Mouse (Mus musculus): ENCODE results near the gene Kiz.

Kiz gene

DNA sequence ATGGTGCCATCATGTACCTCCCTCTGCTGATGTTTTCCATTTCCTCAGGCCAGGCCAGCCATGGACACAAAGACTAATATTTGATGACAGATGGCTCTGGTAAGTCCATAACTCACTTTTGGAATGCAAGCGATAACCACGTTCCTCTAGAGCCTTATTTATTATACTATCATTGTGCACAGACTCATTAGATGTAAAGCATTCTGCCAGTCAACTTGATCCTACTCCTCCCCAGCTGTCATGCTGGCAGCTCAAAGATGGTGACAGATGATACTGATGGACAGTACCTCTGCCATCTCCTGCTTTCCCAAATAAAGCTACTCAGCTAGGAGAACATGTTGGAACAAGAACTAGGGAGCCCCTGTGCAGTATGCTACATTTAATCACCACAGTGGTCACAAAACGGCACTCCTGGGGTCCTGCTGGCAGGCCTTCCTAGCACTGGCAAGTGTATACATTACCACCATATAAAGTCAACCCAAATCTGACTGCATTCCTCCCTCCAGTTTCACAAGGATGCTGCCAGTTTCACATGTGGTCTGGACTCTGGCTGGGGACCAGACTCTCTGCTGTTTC, 119.9 kb downstream of the Kiz start:
- no peak for DNase-seq (ENCODE audit: low read depth, low spot score)

DNA sequence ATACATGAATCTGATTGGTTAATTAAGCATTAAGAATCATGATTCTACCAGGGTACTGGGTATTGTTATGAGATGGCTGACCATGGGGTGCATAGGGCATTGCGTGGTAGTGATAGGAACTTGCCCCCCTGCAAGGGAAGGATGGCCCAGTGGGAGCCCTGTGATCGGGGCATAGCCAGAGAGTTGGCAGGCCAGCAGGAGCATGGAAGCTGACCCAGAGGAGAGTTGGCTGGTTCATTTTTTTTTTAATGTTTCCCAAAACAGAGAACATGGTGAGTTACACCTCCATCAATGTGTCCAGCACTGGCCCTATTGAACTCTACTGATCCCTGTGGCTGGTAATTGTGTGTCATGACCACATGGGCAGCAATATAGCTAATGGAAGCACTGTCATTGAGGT, 127.1 kb downstream of the Kiz start:
- DNase-seq (ENCODE audit: low read depth, low spot score) = no peak

DNA sequence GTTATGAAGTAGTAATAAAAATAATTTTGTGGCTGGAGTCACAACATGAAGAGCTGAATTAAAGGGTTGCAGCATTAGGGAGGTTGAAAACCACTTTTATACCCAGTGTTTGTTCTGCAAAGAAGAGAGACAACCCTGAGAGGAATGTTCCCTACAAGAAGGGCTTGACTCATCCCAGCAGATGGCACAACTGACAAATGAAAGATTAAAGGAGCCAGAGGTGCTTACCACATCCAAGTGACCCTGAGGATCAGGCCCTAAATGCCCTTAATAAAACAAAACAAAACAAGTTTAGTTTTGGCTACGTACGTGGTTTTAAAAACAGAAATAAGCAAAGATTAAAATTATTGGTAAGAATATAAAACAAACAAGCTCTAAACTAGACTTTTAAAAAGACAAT, 129.2 kb downstream of the Kiz start:
- DNase-seq (ENCODE audit: low read depth, low spot score) = no peak

DNA sequence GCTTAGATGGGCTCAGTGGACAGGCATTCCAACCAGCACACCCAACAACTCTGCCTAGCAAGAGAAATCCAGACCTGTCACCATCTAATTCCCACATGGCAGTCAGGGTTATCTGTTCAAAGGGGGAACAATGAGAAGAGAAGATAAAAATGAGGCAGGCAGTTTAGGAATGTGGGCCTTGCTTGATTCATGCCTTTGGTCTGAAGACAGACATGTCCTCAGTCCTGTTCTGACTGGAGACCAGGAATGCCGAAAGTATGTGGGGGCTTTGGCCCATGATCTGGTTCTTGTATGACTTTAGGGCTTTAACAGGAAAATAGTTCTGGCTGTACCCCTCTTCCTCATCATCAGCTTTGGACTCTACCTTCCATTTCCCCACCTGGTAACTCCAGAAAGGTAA, 130.1 kb downstream of the Kiz start:
- no peak for DNase-seq (ENCODE audit: low read depth, low spot score)

DNA sequence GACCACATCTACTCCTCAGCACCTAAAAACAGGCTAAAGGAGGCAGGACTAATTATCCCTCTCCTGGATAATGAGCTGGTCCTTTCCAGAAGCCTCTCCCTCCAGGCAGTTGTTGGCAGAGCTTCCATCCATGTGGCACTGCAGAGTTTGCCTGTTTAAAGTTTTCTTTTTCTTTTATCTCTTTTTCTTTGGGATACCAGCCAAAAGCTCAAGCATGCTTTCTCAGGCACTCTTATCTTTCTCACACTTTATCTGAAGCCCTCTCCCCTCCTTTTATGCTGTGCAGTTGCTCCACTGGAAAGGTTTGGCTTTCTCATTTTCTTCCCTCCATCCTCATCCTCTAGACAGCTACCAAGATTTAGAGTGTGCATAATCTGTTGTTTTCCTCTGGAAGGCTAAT, 130.8 kb downstream of the Kiz start:
- DNase-seq (ENCODE audit: low read depth, low spot score) = no peak

DNA sequence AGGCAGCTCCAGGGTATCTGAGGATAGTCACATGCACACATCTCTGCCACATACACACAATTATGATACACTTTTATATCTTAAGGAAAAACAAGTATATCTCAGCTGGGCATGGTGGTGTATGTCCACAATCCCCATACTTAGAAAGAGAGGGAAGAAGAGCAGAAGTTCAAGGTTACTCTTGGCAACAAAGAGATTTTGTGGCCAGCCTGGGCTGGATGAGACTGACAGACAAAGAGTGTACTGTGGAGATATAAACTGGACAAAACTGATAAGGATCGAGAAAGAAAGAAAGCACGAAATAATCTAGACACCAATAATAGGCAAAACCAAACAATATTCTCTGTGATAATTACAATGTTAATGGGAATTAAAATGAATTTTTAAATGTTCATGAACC, 151.6 kb downstream of the Kiz start:
- no peak for DNase-seq (ENCODE audit: low read depth, low spot score)

DNA sequence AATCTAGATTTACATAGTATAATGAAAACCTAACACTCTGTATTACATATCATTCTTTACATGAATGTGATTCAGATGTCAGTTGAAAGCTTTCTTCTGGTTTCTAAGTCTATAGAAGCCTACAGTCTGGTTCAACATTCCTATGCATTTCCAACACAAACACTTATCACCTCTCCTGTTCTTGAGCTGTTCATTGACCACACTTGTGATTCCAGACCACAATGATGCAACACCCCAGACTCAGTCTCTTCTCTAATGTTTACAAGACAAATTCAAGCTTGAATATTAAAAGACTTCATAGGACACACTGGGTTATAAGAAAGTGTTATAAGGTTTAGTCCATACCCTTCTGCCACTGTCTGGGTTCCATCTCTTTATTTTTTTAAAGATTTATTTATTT, 153.4 kb downstream of the Kiz start:
- no peak for DNase-seq (ENCODE audit: low read depth, low spot score)

DNA sequence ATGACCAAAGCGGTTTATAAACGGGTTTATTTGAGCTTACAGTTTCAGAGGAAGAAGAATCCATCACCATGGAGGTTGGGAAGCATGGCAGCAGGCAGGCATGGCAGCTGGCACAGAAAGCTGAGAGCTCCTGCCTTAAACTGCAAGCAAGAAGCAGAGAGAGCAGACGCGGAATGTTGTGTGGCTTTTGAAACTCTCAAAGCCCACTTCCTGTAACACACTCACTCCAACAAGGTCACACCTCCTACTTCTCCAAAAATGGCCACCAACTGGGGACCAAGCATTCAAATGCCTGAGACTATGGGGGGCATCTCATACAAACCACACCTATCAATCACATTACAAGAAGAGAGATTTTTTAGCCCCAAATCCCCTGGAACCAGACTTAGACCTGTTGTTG, 154.5 kb downstream of the Kiz start:
- peak; percentile 75 for DNase-seq (ENCODE audit: low read depth, low spot score)

DNA sequence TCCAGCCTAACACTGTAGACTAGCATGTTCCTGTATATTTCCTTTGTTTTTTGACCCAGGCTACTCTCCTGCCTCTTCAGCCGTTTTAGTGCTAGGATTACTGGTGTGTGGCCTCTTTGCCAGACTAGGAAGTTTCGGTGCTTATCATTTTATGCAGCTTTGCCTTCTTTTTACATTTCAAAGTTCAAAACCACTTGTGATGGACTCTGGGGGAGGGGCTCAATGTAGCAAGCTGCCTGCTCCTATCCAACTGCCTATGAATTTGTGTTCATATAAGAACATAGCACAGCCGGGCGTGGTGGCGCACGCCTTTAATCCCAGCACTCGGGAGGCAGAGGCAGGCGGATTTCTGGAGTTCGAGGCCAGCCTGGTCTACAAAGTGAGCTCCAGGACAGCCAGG, 155.3 kb downstream of the Kiz start:
- peak; percentile 31 for DNase-seq (ENCODE audit: low read depth, low spot score)

DNA sequence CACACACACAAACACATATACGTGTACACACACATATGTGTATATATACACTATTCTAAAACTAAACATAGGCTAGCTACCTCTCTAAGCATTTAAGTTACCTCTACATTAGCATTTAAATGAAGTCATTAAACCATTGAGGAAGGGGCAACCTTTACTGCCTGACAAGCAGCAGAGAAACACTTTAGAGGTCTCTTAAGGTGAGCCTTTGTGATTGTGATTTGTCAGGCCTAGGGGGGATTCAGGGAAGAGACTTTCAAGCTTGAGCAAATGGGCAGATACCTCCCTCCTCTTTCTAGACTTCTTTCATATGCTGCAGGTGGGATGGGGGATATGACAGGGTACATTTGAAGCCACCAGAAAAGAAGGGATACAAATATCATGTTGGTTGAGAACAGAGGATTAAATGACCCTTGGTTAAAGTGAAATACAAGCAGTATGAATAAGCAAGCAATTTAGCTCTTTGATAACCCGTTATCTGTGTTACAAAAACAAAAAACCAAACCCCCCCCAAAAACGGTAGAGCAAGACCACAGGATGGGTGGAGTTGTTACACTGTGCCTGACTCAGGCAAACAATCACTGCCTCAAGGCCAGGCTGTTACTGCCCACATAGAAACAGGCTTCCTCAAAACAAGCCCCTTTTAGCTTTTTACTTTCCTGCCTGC, 155.9 kb downstream of the Kiz start:
- DNase-seq (ENCODE audit: low read depth, low spot score) = peak; percentile 74

DNA sequence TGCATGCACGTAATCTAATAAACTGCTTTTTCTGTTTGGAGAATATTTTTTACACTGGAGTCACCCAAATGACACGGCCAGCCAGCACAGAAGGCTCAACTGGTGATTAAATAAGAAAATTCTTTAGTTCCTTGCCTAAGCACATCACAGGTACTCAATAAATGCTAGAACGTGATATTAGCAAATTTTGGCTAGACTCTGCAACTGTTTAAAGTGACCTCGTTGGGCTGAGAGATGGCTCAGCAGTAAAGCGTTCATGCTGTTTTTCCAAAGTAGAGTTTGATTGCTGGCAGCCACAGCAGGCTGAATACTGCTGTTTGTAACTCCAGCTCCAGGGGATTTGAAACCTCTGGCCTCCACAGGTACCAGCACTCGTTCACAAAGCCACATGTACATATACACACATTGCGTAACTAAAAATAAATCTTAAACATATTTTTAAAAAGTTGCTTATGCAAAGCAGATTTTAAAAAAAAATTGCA, 156.5 kb downstream of the Kiz start:
- DNase-seq (ENCODE audit: low read depth, low spot score) = no peak

DNA sequence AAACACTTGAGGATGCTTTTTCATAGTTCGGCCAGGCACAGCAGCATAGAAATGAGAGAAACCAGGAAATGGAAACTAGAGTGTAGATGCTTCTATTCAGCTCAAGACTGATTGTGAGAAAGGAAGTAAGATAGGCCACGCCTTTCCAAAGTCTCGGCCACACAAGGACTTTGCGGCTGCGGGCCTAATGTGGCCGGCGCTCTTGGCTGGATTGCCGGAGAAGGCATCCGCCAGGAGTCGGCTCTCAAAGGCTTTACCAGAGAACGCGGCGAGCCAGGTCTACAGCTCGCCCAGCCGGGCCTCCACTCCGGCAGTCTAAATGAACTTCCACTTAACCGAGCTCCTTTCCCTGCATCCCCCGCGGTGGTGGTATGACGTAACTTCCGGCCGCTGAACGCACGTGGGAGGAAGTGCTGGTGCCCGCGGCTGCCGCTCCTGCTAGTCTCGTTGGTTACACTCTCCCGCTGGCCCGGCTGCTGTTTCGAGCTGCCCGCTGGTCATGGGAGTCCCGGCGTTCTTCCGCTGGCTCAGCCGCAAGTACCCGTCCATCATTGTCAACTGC, 157.0 kb downstream of the Kiz start, which contains the start of gene Xrn2:
TSS of gene Xrn2 (plus strand) at position 374 of the 562 bp plus-strand sequence.
- DNase-seq (ENCODE audit: low read depth, low spot score) = peak; percentile 98

DNA sequence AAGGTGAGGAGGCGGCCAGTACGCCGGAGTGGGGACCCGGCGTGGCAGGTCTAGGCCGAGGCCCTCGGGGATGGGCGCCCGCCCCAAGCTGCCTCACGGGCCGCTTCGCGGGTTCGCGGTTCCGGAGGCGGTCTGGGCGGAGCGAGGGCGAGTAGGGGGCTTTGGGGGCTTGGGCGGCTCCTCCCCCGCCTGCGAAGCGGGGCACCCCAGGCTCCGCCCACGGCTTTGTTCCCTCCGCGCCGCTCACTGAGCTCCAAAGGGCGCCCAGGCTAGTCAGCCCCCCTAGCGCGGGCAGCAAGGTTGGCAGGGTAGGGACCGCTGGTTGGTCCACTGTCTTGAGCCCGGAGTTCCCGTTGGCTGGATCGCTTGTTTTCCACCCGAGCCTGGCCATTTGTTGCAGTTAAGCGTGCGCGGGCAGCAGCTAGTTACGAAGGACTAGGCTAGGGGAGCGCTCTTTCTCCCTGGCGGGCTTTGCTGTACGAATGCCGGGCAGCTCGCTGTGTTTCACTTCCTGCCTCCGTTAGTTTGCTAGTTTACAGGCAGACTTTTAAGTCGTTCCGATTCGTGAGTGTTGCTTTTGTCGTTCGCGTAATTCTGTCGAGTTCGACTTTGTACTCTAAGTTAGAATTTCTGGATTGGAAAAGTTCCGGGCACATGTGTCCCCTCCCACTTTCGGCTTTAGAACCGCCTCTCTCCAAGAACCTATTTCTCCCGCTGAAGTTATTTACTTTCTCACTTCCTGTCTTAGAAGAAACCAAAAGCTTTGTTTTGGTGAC, 157.7 kb downstream of the Kiz start:
- peak; percentile 94 for DNase-seq (ENCODE audit: low read depth, low spot score)

DNA sequence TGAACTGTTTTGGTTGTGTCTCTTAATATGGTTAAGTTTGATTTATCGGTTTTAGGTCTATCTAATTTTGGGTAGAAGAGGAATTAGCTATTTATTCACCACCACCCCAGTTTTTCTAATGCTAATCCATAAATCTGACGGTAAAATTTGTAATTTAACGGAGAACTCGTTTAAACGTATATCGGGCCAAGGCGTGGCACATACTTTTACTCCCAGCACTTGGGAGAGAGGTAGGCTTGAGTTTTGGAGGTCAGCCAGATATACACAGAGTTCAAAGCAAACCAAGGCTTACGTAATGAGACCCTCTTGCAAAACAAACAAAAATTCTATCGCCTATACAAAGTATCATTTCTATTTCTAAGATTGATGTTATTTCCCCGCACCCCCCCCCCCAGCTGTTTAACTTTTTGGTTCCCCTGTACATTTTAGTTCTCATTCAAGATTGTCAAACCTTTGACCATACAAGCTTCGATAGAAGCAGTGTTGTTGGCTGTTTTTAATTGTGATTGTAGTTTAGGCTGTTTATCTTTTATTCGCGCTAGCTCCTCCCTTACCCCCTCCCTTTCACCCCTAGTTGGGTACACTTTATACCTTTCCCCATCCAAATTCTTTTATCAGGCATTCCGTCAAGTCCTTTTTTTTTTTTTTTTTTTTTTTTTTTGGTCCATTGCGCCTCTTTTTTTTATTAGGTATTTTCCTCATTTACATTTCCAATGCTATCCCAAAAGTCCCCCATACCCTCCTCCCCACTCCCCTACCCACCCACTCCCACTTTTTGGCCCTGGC, 158.6 kb downstream of the Kiz start:
- peak; percentile 35 for DNase-seq (ENCODE audit: low read depth, low spot score)

All from A20 (cell line).